Mouse (Mus musculus) left cerebral cortex, postnatal 36 days (tissue): ENCODE results near the gene Gm6169. TPM values are rescaled to one million over a fixed set of nuclear protein-coding genes. Genes with fewer than 3 reads are reported as not detected.
A peak's percentile ranks its signal among the peaks of the same experiment; 100 is the strongest.
"Not testable (repeated sequence)": the region's sequence is repeated elsewhere in the genome, so short reads cannot be mapped to it uniquely, and the experiment has no call there.

Source experiments
- DNase-seq, 2 experiments: peaks; one replicate each; pipeline ENCODE4 v3.0.0; 2021 to 2022; ENCODE audit warnings: low spot score in 2 of 2, mixed read lengths in 1 of 2
- intact Hi-C: fragments of 180-260 bp; cut with DNase I; formaldehyde crosslinking; loops from one replicate; pipeline ENCODE4 v1.15.1; 2025
- total RNA-seq, 2 experiments: library from RNA; stranded (reverse); gene quantifications; 2 replicates each; pipeline ENCODE4 v1.2.3; 2021

The Gm6169 gene
- total RNA-seq, 2 experiments from 2014 or later = 2.3 TPM; not detected in 1

DNA sequence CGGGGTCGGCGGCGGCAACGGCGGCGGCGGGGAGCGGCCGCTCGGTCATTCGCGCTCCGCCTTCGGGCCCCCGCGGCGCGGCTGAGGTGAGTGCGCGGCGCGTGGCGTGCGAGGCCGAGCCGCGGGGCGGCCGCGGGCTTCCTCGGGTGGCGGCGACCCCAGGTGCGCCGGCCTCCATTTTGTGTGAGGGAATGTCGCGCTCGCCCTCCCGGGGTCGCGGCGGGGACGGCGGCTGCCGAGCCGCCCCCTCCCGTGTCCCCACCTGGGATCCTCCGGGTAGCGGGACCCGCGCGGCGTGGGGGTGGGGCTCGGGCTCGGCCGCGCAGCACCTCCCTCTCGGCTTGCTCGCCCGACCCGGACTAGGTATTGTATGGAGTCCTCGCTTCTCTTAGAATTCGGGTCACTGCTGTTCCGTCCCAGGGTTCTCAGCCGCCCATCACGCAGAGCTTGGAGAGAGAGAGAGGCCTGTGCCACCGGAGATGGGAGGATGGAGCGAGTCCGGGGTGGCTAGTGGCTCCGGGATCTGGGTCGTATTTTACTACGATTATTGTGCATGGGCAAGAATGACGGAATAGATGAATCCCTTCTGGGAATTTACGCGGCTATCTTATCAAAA, 27.3 kb downstream of the Gm6169 start:
- DNase-seq = peak; percentile 56 to 74
- intact Hi-C loops = no loop called here

DNA sequence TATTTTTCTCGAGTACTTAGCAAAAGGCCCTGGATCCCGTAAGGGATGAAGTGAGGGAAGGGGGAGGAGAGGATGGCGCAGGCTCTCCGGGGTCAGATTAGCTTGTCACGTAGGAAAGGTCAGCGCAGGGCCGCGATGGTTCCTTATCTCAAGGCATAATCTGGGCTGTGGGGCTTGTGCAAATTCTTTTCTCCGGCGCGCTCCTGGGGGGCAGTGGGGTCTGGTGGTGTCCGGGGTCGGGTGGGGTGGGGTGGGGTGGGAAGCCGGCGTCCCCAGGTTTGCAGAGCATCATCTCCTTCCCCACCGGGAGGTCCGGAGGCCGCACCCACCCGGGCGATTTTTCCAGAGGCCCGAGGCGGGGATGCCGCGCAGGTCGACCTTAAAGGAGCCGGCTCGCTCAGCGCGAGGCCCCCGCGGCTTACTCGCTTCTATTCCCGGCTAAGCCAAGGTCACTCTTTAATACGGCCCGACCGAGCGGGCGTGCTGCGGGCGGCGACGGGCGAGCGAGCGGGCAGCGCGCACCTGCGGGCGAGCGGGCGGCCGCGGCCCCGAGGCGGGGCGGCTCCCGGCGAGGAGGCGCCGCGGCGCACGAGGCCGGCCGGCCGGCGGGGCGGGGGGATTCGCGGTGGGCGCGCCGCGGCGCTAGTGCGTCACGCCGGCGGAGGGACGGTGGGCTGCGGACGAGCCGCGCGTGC, 28.0 kb downstream of the Gm6169 start:
- intact Hi-C loops = no loop called here

DNA sequence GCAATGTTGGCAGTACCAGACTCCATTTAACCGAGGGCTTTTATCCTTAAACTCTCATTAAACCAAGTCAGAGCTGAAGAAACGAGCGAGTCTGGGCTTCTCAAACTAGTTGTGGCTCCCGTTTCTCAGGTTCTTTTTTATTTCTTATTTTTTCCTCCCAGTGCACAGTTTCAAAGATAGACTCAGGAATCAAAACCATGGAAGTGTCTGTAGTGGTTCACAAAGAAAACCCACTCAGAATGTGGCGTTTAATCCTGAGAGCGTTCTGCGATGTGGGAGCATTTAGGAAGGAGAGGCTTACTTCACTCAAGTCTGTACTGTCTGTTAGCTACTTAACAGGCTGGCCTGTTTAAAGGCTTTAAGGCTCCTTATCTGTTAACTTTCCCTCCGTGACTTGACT, 30.9 kb downstream of the Gm6169 start:
- intact Hi-C loops = no loop called here

More for the DNA sequence above, 28.0 kb downstream of the Gm6169 start:
- peak; percentile 27 to 63 for DNase-seq

DNA sequence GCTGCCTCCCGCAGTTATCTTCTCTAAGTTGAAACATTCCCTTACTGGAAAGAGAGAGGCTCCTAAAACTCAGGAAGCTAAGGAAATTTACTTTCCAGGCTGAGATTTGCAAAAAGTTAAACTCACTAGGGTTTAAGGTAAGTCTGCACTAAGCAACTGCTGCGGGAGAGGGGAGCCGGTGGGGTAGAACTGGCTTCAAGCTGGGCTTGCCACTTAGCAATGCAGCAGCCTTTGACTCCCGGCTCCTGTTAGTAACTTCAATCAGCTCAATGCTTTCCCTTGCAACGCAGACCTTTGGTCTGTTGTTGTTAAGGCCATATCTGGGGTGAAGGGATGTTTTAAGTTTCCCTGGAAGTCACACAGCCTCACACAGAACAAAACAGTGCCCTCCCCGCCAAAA, 31.3 kb downstream of the Gm6169 start:
- intact Hi-C loops = no loop called here
- no peak for DNase-seq

More for the DNA sequence above, 30.9 kb downstream of the Gm6169 start:
- no peak for DNase-seq

DNA sequence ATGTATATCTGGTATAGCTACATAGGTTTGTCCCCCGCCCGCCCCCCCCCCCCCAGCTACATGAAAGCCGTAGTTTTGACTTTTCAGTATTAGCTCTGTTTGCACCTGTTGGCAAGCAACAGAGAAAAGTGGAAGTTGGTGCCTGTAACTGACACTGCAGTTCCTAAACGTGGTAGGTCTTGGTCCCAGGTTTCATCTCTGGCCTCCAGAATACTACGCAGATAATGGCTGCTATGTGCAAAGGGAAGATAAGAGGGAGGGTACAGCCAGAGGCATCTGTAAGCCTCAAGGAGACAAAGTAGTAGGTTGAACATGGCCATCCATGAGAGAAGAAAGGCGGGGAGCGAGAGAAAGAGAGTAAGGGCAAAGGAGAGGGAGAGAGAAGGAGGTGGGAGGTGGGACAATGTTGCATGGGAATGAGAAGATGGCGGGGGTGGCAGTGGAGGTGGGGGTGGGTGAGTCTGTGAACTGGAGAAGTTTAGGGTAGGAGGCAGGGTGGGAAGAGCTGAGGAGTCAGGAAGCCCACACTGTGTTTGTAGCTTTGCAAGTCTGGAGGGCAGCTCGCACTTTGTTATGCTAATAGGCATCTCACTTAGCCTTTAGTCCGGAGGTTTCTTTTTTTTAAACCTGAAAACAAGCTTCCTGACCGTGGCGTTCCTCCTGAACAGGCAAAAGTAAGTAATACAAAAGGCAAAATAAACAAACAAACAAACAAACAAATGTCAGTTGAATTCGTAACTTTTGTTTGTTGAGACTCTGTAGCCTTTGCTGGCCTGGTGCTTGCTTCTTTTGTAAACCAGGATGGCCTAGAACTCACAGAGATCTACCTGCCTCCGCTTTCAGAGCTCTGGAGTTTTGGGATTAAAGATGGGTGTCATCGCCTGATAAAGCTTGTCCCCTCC, 32.1 kb downstream of the Gm6169 start, which contains the start of gene Fam169a:
Fam169a (plus strand) TSS at position 638 of the 902 bp plus-strand sequence.
- intact Hi-C loops = no loop called here
- DNase-seq = no peak

DNA sequence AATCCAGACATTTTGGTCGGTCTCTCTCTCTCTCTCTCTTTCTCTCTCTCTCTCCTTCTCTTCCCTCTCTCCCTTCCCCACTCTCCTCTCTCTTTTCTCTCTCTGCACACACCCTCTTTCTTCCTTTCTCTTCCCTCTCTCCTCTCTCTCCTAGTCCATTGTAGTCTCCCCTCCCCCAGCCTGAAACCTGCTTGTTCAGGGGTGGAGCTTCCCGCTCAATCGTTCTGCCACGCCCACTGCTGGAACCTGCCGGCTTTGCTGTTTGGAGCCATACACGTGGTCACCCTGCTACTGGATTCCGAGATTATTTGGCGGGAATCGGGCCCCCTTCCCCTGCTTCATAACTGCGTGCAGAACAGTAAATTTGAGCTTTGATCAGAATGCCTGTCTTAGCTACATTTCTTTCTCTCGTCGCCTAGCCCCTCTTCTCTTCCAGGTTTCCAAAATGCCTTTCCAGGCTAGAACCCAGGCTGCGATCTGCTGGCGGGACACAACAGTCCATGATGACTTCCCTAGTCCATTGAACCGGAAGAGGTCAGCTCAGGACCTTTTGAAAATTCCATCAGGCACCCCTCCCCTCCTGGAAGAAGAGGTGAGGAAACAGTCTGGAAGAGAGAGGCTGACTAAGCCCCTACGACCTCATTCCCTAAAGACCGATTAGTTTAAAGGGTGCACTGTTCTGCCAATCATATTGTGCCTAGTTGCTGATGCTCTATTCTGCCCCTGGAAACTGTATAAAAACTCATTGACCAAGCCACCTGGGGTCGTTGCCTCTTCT, 34.0 kb downstream of the Gm6169 start:
- intact Hi-C loops, DNase-seq: not testable (repeated sequence)

DNA sequence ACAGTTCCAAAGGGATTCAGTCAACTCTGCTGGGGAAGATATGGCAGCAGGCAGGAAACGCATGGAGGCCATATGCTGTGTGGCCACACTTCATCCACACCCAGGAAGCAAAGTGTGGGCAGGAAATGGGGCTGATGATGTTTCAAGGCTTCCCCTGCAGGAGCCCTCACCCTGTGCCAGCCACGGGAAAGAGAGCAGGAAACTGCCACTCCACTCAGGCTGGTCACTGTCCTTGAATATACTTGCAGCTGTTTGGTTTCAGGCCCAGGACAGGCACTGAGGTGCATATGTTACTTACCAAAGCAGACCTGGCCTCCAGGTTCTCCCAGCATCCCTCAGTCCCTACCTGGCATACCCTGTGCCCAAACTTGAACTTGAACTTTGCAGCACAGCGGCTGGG, 34.6 kb downstream of the Gm6169 start:
- DNase-seq = no peak

DNA sequence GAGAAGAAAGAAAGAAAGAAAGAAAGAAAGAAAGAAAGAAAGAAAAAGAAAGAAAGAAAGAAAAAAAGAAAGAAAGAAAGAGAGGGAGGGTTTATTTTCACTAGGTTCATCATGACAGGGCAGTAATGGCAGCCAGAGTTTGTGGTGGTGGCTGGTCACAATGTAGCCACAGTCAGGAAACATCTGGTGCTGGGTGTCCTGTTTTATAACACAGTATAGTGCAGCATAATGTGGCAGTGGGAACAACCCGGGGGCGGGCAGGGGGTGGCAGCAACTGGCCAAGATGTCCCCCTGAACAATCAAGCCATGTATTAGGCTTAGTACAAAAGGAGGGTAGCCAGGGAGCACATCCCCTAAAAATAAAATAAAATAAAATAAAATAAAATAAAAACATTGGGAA, 35.6 kb downstream of the Gm6169 start:
- intact Hi-C loops = no loop called here
- DNase-seq = no peak

More for the DNA sequence above, 34.6 kb downstream of the Gm6169 start:
- intact Hi-C loops = no loop called here

DNA sequence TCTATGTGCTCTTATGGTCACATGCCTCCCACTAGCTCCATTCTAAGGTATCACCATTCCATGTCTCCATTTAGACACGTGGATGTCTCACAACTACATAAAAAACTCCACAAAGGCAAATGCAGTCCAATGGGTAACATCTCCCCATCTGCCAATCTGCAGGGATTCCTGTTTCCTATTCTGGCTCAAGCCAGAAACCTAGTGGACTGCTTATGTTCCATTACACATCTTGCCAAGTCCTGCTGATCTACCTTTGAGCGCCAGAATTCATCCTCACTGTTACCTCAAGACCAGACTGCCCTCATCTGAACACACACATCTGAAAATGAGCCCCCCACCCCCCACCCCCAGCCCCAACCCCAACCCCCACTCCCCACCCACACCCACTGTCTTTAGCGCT, 36.9 kb downstream of the Gm6169 start:
- DNase-seq = no peak
- intact Hi-C loops = no loop called here

DNA sequence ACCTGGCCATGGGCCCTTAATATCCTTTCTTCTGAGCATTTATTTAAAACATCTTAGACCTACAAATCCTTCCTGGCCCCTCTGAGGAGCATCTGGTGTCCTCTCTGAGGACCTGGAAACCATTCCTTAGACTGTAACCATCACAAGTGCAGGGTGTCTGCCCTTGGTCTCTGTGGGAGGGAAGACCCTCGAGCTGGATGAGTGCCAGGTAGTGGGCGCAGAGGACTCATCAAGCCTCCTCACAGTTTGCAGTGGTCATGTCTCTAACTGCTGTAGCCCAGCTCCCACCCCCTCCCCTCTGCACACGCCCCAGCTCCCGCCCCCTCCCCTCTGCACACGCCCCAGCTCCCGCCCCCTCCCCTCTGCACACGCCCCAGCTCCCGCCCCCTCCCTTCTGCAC, 38.7 kb downstream of the Gm6169 start:
- intact Hi-C loops = no loop called here
- DNase-seq = no peak

DNA sequence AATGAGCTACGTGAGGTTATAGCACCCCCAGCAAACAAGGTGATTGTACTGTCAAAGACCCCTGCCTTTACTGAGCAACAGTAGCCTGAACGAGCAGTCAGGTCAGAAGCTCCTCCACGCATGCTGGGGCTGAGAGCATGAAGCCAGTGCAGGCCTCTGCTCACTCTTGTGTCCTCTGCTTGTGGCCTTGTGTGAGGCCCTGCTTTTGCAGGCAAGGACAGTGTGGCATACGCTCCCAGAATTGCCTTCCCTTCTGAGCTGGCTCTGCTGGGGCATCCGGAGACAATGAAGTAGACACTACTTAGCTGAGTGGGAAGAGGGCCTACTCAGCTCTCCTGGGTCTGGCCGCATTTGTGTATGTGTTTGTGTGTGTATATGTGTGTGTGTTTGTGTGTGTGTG, 39.3 kb downstream of the Gm6169 start:
- intact Hi-C loops = loop anchor here (10.0 kb wide), 2 partner anchors 205 to 325 kb away; no protein-coding TSS in a partner anchor
- no peak for DNase-seq

DNA sequence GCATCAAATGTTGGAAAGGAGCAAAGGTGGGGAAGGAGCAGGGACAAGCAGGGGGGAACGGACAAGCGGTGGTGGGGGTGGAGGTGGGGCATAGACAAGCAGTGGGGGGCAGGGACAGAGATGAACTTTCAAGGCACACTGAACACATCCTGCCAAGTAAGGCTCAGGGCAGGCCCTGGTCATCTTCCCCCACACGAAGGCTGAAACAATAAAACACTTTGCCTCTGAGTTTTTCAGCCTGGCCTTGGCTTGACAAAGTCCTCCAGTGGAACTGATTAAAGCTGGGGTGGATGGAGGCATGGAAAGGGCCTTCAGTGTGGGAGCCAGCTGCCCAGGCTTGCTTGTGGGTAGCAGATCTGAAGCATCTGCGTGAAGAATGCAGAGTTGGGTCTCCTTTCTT, 41.2 kb downstream of the Gm6169 start:
- no peak for DNase-seq

DNA sequence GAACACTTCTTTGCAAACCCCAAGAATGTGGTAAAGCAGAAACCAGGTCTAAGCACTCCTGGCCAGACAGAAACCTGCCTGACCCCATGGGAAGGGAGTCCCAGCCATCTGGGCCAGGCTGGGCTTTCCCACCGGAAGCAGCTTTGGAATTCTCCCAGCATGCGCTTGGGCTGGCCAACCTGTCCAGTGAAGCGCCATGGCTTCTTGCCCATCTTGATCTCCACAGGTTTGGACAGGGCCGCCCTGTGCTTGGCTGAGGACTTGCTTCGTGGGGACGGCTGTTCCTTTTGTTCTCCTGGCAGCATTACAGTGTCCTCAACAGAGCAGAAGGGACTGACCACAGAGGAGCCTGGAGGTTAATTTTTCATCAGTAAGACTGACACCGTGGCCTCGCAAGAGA, 45.2 kb downstream of the Gm6169 start:
- DNase-seq = no peak
- intact Hi-C loops = loop anchor here (10.0 kb wide), 2 partner anchors 199 to 319 kb away; no protein-coding TSS in a partner anchor

More for the DNA sequence above, 41.2 kb downstream of the Gm6169 start:
- intact Hi-C loops = loop anchor here (10.0 kb wide), 2 partner anchors 203 to 323 kb away; no protein-coding TSS in a partner anchor

DNA sequence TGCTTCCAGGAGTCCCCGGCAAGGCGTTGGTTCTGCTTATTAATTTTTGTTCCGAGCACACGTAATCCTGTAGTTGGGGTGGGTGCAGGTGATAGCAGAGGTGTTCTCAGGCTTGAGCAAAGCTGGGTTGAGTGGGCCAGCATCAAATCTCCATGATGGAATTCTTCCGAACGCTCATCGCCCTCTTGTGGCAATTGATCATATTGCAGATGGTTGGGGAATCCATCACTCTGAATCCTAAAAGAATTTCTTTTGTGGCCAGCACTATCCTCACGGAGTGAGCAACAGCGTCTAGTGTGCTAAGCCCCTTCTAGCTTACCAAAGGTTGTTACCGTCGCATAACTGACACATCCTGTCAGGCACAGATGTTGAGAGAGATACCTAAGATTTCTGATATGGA, 46.4 kb downstream of the Gm6169 start:
- DNase-seq = peak; percentile 61 to 72
- intact Hi-C loops = loop anchor here (10.0 kb wide), 2 partner anchors 198 to 318 kb away; no protein-coding TSS in a partner anchor

DNA sequence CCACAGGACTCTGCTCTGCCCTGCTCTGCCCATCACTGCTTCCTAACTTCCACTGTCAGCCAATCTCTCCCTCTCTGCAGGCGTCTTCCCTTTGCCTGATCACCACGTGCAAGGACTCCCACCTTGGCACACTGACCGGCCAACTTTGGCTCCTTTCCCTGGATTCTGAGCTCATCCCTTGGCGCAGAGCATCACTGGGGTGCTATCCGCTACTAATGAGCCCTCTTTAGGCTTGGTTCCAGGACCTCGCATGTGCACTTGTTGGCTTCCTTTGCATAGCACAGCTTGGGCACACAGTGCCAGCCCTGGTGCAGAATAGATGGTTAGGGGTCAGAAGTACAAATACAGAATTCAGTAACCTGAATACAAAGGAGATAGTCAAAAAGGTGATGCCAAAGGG, 47.9 kb downstream of the Gm6169 start:
- DNase-seq = no peak
- intact Hi-C loops = loop anchor here (10.0 kb wide), 2 partner anchors 196 to 316 kb away; no protein-coding TSS in a partner anchor
